Mouse (Mus musculus) forebrain, embryonic 11.5 days (tissue): Measurements from ENCODE around the gene Tnfrsf8. TPM values are rescaled to one million over a fixed set of nuclear protein-coding genes. Genes with fewer than 3 reads are reported as not detected.
A peak's percentile ranks its signal among the peaks of the same experiment; 100 is the strongest.

ENCODE experiments used
- ATAC-seq: fragments of 200-750 bp; cut with Nextera tagmentation; replicated peaks from 2 replicates; pipeline ENCODE4 v1.8.0; 2017; ENCODE audit warnings: moderate TSS enrichment; ENCODE audit not compliant: low FRiP score
- DNase-seq: peaks from one replicate; pipeline ENCODE4 v3.0.0-alpha.2; 2017; ENCODE audit warnings: low spot score
- H3K27ac ChIP-seq: fragments of 300-500 bp; sonication (generic); 2 replicates; pipeline ENCODE4 v1.5.1; 2014; ENCODE audit warnings: low read depth, low read length
- H3K27me3 ChIP-seq: fragments of 300-500 bp; sonication (generic); 2 replicates; pipeline ENCODE4 v1.6.1; 2014; ENCODE audit warnings: mild to moderate bottlenecking, low read length, mixed read lengths; ENCODE audit not compliant: control insufficient read depth, insufficient read depth
- H3K36me3 ChIP-seq: fragments of 300-500 bp; sonication (generic); 2 replicates; pipeline ENCODE4 v1.6.1; 2014; ENCODE audit warnings: mild to moderate bottlenecking, low read length, moderate library complexity, mixed read lengths; ENCODE audit not compliant: control insufficient read depth, insufficient read depth
- H3K4me1 ChIP-seq: fragments of 300-500 bp; sonication (generic); replicated peaks from 2 replicates; pipeline ENCODE4 v1.6.1; 2014; ENCODE audit warnings: low read length, mixed read lengths; ENCODE audit not compliant: control insufficient read depth, insufficient read depth
- H3K4me2 ChIP-seq: fragments of 300-500 bp; sonication (generic); 2 replicates; pipeline ENCODE4 v1.6.1; 2014; ENCODE audit warnings: low read depth, mild to moderate bottlenecking, low read length, moderate library complexity, mixed read lengths; ENCODE audit not compliant: severe bottlenecking
- H3K4me3 ChIP-seq: fragments of 300-500 bp; sonication (generic); 2 replicates; pipeline ENCODE4 v1.5.1; 2014; ENCODE audit warnings: low read depth, low read length
- H3K9ac ChIP-seq: fragments of 300-500 bp; sonication (generic); 2 replicates; pipeline ENCODE4 v1.6.1; 2014; ENCODE audit warnings: low read length
- H3K9me3 ChIP-seq: fragments of 300-500 bp; sonication (generic); 2 replicates; pipeline ENCODE4 v1.6.1; 2016; ENCODE audit warnings: low read length, mixed read lengths; ENCODE audit not compliant: control insufficient read depth
- WGBS: fragments of 180-500 bp; shearing (Covaris S2); extraction: QIAGEN DNeasy Blood & Tissue Kit; methylation state at CpG from one replicate; pipeline ENCODE4 v1.1.7; 2014; 5-methylcytosine and 5-hydroxymethylcytosine counted together
- polyA plus RNA-seq: library from polyadenylated mRNA; unstranded; fragments of >200 nt; fragmentation: Nextera tagmentation; extraction: Ambion mirVana; gene quantifications from 2 replicates; pipeline ENCODE4 v1.2.1, GENCODE M21; 2014

Tnfrsf8 gene
- polyA plus RNA-seq, 1 experiment from 2014 or later, result not detected

- Histone ChIP-seq H3K27ac (no peak overlapping the region), H3K4me2 (no peak overlapping the region), H3K27me3 (peaks cover 2% of the 10 kb centered on the region), H3K4me3 (no peak overlapping the region), H3K9me3 (no peaks in the 10 kb centered on the region), H3K36me3 (no peaks in the 10 kb centered on the region), H3K4me1 (no peaks in the 10 kb centered on the region), H3K9ac (no peak overlapping the region)
- no peak for DNase-seq
- ATAC-seq, result no peak
- WGBS, result 77% methylated on average over 4 of the region's 4 CpGs
Measured at GRCm38 (mm10) chr4:145240723-145241231, 74.2 kb downstream of the Tnfrsf8 start.

- Histone ChIP-seq H3K4me3 (no peak overlapping the region), H3K27ac (no peak overlapping the region)
- 63% methylated on average over 4 of the region's 4 CpGs for WGBS
Measured at GRCm38 (mm10) chr4:145239049-145239830, 75.7 kb downstream of the Tnfrsf8 start.

GRCm38 (mm10) chr4:145236027-145236426 is 78.9 kb downstream of the Tnfrsf8 start:
- no peak for DNase-seq
- H3K4me3 ChIP-seq, result no peak overlapping the region
- no peak for ATAC-seq
- WGBS, result 88% methylated on average over 7 of the region's 7 CpGs
- 0 out of 2 replicates have a peak, but pooled peaks cover 4% of the 10 kb centered on the region for H3K4me1 ChIP-seq
- H3K9ac ChIP-seq, result no peak overlapping the region
- H3K27me3 ChIP-seq, result no peaks in the 10 kb centered on the region
- no peak overlapping the region for H3K4me2 ChIP-seq
- H3K27ac ChIP-seq, result no peak overlapping the region
- H3K9me3 ChIP-seq, result no peaks in the 10 kb centered on the region
- no peaks in the 10 kb centered on the region for H3K36me3 ChIP-seq

More at GRCm38 (mm10) chr4:145239049-145239830, 75.7 kb downstream of the Tnfrsf8 start:
- Histone ChIP-seq H3K36me3 (no peaks in the 10 kb centered on the region), H3K9ac (no peak overlapping the region), H3K4me1 (no peaks in the 10 kb centered on the region), H3K27me3 (no peaks in the 10 kb centered on the region), H3K4me2 (no peak overlapping the region), H3K9me3 (no peaks in the 10 kb centered on the region)
- DNase-seq (no peak), ATAC-seq (no peak)

GRCm38 (mm10) chr4:145233487-145234228 is 81.3 kb downstream of the Tnfrsf8 start:
- Histone ChIP-seq H3K36me3 (no peaks in the 10 kb centered on the region), H3K9me3 (no peaks in the 10 kb centered on the region), H3K9ac (no peak overlapping the region), H3K4me3 (no peak overlapping the region), H3K4me2 (no peak overlapping the region), H3K27ac (no peak overlapping the region), H3K27me3 (no peaks in the 10 kb centered on the region), H3K4me1 (0 out of 2 replicates have a peak, but pooled peaks cover 4% of the 10 kb centered on the region)
- DNase-seq (no peak), ATAC-seq (no peak)
- 38% methylated on average over 3 of the region's 3 CpGs for whole genome bisulfite sequencing

- no peak overlapping the region for H3K4me3 ChIP-seq
- no peaks in the 10 kb centered on the region for H3K27me3 ChIP-seq
- no peak for ATAC-seq
- H3K9ac ChIP-seq, result no peak overlapping the region
- WGBS, result 90% methylated on average over 5 of the region's 5 CpGs
- no peak overlapping the region for H3K4me2 ChIP-seq
- DNase-seq, result no peak
- H3K27ac ChIP-seq, result no peak overlapping the region
- H3K36me3 ChIP-seq, result no peaks in the 10 kb centered on the region
- 0 out of 2 replicates have a peak, but pooled peaks cover 4% of the 10 kb centered on the region for H3K4me1 ChIP-seq
- H3K9me3 ChIP-seq, result no peaks in the 10 kb centered on the region
Measured at GRCm38 (mm10) chr4:145231732-145232131, 83.2 kb downstream of the Tnfrsf8 start.

- Histone ChIP-seq H3K36me3 (no peaks in the 10 kb centered on the region), H3K4me3 (no peak overlapping the region), H3K27ac (no peak overlapping the region), H3K27me3 (no peaks in the 10 kb centered on the region), H3K4me1 (0 out of 2 replicates have a peak, but pooled peaks cover 4% of the 10 kb centered on the region), H3K9ac (no peak overlapping the region), H3K9me3 (no peaks in the 10 kb centered on the region), H3K4me2 (no peak overlapping the region)
- no peak for DNase-seq
- WGBS, result 94% methylated on average over 2 of the region's 2 CpGs
- ATAC-seq, result no peak
Measured at GRCm38 (mm10) chr4:145230647-145231046, 84.3 kb downstream of the Tnfrsf8 start.

- H3K4me1 ChIP-seq, result 0 out of 2 replicates have a peak, but pooled peaks cover 4% of the 10 kb centered on the region
- no peak overlapping the region for H3K27ac ChIP-seq
- H3K36me3 ChIP-seq, result no peaks in the 10 kb centered on the region
- no peak overlapping the region for H3K9ac ChIP-seq
- no peak overlapping the region for H3K4me2 ChIP-seq
- no peaks in the 10 kb centered on the region for H3K9me3 ChIP-seq
- H3K4me3 ChIP-seq, result no peak overlapping the region
- 91% methylated on average over 5 of the region's 5 CpGs for WGBS
- 0 out of 2 replicates have a peak, but pooled peaks have one; percentile 27 for ATAC-seq
- no peak for DNase-seq
- H3K27me3 ChIP-seq, result no peaks in the 10 kb centered on the region
Measured at GRCm38 (mm10) chr4:145229524-145230163, 85.3 kb downstream of the Tnfrsf8 start.

- H3K4me3 ChIP-seq, result no peak overlapping the region
- no peak overlapping the region for H3K4me2 ChIP-seq
- no peak for ATAC-seq
- no peaks in the 10 kb centered on the region for H3K27me3 ChIP-seq
- 0 out of 2 replicates have a peak, but pooled peaks cover 4% of the 10 kb centered on the region for H3K4me1 ChIP-seq
- H3K36me3 ChIP-seq, result no peaks in the 10 kb centered on the region
- no peak overlapping the region for H3K27ac ChIP-seq
- no peak overlapping the region for H3K9ac ChIP-seq
- DNase-seq, result no peak
- H3K9me3 ChIP-seq, result no peaks in the 10 kb centered on the region
- 94% methylated on average over 6 of the region's 6 CpGs for WGBS
Measured at GRCm38 (mm10) chr4:145229051-145229450, 85.9 kb downstream of the Tnfrsf8 start.
